Mouse (Mus musculus) heart, postnatal 14 days (tissue): Measurements from ENCODE around the gene Zbtb4. TPM values are rescaled to one million over a fixed set of nuclear protein-coding genes. Genes with fewer than 3 reads are reported as not detected.
"Not testable (repeated sequence)": the region's sequence is repeated elsewhere in the genome, so short reads cannot be mapped to it uniquely, and the experiment has no call there.

ENCODE experiments used
- DNase-seq, 2 experiments: peaks; one replicate each; pipeline ENCODE4 v3.0.0; 2021 to 2022
- intact Hi-C: fragments of 180-260 bp; cut with DNase I; formaldehyde crosslinking; loops from one replicate; pipeline ENCODE4 v1.15.1; 2025
- long read RNA-seq, 2 experiments: library from polyadenylated mRNA; stranded (forward); transcript quantifications; one replicate each; pipeline ENCODE4 v2.0.0; 2021
- total RNA-seq, 2 experiments: library from RNA; stranded (reverse); gene quantifications; 2 replicates each; pipeline ENCODE4 v1.2.3; 2021

The Zbtb4 gene
- 10 to 100 TPM; 36.5 to 43.3 TPM for total RNA-seq
- long read RNA-seq, experiment 1, full-length matches to known transcripts: 2 of 11 reads
- long read RNA-seq, experiment 1, partial matches to known transcripts: 0 of 11 reads
- long read RNA-seq, experiment 1, other reads (novel, unspliced or antisense): 9 of 11 reads
- long read RNA-seq, experiment 2, partial matches to known transcripts: 0 of 8 reads
- long read RNA-seq, experiment 2, other reads (novel, unspliced or antisense): 8 of 8 reads

DNA sequence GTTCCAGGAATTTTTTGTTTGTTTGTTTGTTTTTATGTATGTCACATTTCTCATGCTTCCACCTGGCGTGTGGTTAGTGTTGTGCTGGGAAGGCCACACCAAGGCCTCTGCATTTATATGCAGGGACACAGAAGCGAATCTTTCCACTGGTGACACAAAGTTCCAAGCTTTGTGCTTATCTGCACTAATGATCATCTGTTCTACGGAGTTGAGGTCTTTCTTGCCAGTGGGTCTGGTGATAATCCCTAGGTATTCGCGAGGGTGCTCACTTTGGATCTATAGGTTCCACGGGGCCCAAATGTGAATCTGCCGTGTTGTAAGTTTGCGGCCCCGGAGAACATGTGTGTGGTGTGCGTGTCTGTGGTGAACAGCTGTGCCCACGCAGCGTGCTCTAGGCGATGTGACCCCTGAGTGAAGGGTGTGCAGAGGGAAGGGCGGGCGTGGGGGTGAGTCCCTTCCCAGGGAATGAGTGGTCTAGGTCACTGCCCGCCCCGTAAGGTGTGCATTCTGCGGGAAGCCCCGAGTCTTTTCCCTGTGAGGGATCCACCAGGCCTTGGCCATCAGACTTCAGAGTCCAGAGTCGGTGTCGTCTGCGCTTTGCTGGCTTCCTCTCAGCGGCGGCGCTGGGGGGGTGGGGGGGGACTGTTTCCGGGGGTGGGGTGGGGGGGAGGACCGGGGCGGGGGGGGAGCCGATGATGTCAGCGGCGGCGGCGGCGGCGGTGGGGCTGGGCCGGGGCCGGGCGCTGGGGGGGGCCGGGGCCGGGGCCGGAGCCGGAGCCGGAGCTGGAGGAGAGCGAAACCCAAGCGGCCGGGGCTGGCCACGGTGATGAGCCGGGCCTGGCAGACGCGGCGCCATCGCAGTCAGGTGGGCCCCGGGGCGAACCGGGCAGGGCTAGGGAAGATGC lies at the start of gene Zbtb4:
TSS of gene Zbtb4 (plus strand) at position 692 of the 905 bp plus-strand sequence.
- DNase-seq: peak; percentile 63 to 65
- intact Hi-C loops: loop anchor here (2.0 kb wide), 1 partner anchor 29 kb away; the partner anchor contains the start of gene Chrnb1

DNA sequence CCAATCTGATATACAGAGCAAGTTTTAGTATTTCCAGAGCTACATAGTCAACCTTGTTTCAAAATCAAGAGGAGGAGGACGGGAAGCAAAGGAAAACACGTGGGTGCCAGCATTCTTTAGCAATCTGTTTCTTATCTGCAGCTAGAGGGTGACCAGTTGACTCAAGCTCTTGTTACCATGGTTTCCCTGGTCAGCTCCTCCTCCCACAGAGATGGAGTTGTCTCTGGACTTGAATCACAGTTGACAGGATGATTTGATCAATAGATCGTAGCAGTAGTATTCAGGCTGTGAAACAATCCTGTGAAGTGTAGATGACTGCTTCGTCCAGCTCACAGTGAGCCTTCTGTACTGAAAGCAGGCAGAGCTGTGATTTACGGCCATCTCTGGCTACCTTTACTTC lies 49.8 kb upstream of the Zbtb4 start:
- intact Hi-C loops: loop anchor here (1.0 kb wide), 1 partner anchor 33 kb away; no protein-coding TSS in a partner anchor
- no peak for DNase-seq

DNA sequence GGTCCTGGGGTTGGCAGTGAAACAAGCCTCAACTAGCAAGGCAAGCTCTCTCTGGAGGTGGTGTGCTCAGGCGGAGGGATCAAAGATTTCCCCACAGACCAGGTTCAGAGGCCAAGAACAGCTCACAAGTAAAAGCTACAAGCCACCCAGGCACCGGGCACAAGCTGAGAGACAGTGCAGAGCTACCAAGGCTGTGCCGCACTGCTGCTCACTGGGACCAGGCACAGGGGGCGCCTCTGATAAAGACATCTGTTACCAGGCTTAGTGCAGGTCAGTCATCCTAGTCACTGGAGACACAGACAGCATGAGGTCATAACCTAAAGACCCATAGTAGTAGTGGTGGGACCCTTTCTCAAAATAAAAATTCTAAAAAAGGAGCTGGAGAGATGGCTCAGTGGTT lies 48.8 kb upstream of the Zbtb4 start:
- DNase-seq: no peak
- intact Hi-C loops: no loop called here

DNA sequence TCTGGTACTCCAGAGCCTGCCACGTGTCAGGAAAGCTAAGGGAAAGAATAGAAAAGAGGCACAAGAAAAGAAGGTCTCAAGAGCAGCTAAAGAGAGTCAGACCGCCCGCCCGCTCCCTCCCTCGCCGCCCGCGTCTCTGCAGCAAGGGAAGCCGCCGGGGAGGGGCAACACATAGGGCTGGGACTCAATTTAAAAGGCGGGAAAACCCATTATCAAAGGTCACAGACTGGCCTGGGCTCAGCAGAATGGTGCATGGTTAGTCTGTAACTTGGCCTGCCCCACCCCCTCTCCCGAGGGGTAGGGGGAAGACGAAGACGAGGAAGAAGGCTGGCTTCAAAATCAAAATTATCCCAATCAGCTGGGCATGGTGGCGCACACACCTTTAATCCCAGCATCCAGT lies 47.1 kb upstream of the Zbtb4 start:
- DNase-seq: no peak
- intact Hi-C loops: no loop called here

DNA sequence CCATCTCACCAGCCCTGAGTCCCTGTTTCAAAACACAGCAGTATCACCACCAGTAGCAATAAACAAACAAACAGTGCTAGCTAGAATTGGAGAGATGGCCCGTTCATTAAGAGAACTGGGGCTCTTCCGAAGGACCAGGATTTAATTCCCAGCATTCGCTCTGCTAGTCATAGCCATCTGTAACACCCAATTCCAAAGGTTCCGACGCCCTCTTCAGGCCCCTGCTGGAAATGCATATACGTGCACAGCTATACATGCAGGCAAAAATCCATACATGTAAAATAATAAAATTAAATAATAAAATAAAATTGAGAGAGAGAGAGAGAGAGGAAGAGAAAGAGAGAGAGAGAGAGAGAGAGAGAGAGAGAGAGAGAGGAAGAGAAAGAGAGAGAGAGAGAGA lies 46.3 kb upstream of the Zbtb4 start:
- DNase-seq: no peak
- intact Hi-C loops: no loop called here

DNA sequence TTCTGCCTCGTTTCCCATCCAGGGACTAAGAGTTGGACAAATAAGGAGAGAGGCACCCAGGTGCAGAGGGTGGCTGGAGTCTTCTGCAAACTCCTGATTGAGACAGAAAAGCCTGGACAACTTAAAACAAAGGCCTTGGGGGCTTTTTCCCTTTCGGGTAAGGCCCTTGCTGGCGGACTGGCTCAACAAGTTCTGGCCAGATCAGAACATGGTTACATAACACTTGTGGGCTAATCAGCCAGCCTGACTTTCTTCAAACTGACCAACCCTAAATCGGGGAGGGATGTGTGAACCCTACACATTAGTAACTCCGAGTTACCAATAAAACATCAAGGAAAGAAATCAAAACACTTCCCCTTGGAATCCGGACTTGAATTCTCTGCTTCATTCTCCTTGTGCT lies 44.9 kb upstream of the Zbtb4 start:
- no peak for DNase-seq
- intact Hi-C loops: no loop called here

DNA sequence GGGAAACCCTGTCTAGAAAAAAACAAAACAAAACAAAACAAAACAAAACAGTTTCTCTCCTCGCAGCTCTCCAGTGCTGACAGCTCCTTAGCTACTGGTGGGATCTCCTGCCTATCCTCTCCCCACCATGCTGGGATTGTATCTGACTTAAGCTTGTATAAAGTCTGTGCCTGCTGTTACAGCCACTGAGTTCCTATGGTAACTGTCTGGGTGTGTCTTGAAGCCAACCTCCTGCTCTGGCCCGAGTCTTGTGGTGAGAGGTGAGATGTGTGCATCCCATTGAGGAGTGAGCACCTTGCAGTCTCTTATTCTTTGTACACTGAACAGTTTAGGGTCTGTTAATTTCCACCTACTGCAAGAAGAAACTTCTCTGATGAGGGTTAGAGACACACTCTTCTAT lies 42.6 kb upstream of the Zbtb4 start:
- intact Hi-C loops: no loop called here
- DNase-seq: no peak

DNA sequence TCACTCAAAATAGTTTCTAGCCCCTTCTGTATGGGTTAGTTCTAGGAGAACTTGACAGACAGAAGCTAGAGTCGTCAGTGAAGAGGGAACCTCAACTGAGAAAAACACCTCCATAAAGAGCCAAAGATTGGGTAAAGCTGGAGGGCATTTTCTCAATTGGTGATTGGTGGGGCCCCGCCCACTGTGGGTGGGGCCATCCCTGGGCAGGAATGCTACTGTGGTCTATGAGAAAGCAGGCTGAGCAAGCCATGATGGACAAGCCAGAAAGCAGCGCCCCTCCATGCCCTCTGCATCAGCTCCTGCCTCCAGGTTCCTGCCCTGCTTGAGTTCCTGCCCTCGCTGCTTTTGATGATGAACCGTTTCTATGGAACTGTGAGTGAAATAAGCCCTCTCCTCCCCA lies 39.8 kb upstream of the Zbtb4 start:
- intact Hi-C loops: no loop called here

DNA sequence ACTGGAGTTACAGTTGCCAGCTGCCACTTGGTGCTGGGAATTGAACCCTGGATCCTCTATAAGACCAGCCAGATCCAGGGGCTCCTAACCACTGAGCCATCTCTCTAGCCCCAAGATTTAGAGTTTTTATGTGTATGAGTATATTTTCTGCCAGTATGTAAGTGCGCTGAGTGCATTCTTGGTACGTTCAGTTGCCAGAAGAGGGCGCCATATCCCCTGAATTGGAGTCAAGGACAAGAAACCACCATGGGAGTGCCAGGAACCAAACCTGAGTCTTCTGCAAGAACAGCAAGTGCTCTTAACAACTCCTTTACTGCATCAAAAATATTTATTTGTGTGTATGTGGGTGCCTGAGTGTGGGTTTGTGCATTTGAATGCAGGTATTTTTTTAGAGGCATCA lies 36.6 kb upstream of the Zbtb4 start:
- intact Hi-C loops: no loop called here
- peak; percentile 53 to 72 for DNase-seq

More for the DNA sequence above, 39.8 kb upstream of the Zbtb4 start:
- DNase-seq: no peak

DNA sequence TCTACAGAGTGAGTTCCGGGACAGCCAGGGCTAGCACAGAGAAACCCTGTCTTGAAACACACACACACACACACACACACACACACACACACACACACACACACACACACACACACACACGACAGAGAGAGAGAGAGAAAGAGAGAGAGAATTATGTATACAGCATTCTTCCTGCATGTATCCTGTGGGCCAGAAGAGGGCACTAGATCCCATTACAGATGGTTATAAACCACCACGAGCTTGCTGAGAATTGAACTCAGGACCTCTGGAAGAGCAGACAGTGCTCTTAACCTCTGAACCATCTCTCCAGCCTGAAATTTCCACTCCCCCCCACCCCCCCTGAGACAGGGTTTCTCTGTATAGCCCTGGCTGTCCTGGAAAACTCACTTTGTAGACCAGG lies 34.3 kb upstream of the Zbtb4 start:
- DNase-seq: not testable (repeated sequence)
- intact Hi-C loops: loop anchor here (5.0 kb wide), 1 partner anchor 146 kb away; the partner anchor contains the start of gene Tmem95

DNA sequence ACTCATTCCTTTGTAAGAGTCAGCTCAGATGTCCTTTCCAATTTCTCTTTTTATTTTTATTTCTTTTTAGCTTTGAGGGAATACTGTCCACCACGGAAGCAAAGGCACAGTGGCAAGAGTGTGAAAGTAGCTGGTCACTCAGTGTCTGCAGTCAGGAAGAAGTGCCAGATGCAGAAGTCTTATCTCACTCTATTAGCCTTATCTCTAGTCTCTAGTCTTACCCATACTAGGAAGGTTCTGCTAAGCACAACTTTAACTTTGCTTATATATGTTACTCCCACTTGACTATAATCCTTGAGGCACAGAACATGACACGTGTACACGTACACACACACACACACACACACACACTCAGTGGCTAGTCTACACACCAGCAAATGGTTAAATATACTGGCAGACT lies 14.1 kb upstream of the Zbtb4 start:
- DNase-seq: no peak
- intact Hi-C loops: no loop called here

DNA sequence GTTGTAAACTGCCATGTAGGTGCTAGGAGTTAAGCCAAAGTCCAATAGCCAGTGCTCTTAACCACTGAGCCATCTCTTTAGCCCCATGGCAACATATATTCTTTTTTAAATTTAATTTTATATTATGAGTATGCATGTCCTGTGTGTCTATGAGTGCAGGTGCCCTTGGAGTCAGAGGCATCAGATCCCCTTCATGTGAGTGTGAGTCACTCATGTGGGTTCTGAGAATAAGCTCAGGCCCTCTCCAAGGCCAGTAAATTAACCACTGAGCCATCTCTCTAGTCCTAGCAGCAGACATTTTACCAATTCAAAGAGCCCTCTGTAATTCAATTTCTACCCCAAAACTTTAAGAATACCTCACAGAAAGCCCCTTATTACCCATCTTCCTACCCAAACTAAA lies 13.0 kb upstream of the Zbtb4 start:
- DNase-seq: no peak
- intact Hi-C loops: no loop called here

DNA sequence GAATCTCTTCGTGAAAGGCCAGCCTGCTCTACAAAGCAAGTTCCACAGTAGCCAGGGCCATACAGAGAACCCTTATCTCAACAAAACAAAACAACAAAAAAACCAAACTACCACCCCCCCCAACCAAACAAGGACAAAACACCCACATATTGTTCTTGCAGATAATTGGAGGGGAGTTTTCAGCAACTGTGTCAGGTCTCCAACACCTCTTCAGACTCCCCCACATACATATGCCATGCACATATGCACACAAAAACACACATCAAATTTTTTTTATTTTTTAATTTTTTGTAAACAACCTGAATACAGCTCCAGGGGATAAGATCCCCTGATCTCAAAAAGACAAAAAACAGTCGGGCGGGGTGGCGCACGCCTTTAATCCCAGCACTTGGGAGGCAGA lies 11.5 kb upstream of the Zbtb4 start:
- intact Hi-C loops: loop anchor here (2.0 kb wide), 1 partner anchor 71 kb away; the partner anchor contains the start of gene Senp3
- no peak for DNase-seq

DNA sequence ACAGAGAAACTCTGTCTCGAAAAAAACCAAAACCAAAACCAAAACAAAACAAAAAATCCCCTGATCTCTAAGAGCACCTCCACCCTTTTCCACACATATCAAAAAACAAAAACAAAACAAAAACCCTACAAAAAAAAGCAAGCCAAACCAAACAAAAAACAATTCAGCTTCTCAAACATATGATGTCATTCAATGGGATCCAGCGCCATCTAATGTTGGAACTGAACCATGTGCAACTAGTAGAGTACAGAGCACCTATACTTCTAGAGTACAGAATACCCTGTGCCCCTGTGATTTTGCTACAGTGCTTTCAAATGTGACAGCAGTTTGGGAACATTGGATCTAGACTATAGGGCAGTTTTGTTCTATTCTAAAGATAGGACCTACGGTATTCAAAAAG lies 11.0 kb upstream of the Zbtb4 start:
- intact Hi-C loops: loop anchor here (1.0 to 2.0 kb wide), 2 partner anchors 72 to 99 kb away; partner anchors contain the start of genes Senp3 and Sox15
- peak; percentile 21 to 70 for DNase-seq

DNA sequence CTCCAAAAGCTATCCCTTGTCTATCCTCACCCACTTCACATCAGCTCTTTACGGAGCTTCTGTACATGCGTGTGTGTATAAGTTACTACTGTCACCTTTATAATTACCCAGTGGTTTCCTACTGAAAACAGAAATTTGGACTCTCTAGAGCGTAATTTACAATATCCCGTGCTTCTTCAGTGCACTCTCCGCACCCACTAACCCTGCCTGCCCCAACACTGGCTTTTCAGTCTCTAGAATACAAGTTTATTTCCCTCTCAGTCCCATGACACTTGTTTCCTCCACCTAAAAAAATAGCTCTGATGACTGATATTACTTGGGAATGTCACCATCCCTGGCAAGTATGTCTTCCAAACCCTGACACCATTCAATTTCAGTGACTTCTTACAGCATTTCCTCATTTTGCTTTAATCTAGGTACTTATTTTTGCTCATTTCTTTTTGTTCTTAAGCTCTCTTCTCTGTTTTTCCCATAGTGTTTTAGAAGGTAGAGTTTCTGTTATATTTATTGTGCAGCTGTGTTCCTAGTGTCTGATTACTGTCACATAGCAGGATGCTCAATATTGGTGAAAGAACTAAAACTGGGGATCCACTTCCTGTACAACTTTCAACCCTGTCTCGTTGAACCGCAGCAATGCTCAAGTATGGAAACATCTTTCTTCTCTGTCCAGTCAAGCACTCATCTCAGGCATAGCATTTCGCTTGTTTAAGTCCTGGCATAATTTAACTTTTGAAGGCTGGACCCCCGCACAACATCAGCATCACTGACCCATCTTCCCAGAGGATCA lies 8.2 kb upstream of the Zbtb4 start:
- intact Hi-C loops: loop anchor here (2.0 kb wide), 2 partner anchors 45 to 119 kb away; no protein-coding TSS in a partner anchor
- DNase-seq: no peak

DNA sequence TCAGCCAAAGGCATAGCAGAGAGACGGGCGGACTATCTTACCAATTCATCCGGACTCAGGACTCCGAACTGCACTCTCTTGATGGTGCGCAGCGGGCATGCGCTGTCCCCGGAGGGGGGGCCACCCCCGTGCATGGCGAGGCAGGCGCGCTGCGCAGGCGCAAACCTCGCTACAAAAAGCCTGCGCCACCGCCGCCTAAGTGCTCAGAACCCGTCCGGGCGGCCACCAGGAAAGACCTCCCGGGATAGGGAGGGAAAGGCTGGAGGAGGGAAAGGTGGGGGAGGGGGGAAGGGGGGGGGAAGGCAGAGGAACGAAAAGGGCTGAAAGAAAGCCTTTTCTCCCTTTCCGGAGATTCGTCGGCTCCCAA lies 7.6 kb upstream of the Zbtb4 start:
- intact Hi-C loops: loop anchor here (2.0 kb wide), 1 partner anchor 45 kb away; no protein-coding TSS in a partner anchor
- DNase-seq: peak; percentile 99

DNA sequence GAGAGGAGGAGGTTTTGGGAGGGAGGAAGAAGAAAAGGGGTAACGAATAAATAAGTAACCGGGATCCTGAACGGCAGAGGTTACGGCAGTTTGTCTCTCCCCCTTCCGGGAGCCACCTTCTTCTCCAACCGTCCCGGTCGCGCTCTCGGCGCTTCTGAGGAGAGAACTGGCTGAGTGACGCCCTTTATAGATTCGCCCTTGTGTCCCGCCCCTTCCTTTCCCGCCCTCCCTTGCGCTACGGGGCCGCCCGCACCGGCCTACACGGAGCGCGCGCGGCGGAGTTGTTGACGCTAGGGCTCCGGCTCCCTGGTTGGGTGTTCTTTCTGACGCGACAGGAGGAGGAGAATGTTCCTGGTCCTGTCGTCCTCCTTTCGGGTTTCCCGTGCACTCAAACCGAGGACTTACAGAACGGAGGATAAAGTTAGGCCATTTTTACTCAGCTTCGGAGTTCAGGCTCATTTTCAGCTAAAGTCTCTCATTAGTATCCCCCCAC lies 7.2 kb upstream of the Zbtb4 start, which contains the start of gene Polr2a:
TSS of gene Polr2a (minus strand) at position 160 of the 493 bp plus-strand sequence.
- DNase-seq: peak; percentile 98
- intact Hi-C loops: loop anchor here (2.0 kb wide), 1 partner anchor 44 kb away; no protein-coding TSS in a partner anchor

DNA sequence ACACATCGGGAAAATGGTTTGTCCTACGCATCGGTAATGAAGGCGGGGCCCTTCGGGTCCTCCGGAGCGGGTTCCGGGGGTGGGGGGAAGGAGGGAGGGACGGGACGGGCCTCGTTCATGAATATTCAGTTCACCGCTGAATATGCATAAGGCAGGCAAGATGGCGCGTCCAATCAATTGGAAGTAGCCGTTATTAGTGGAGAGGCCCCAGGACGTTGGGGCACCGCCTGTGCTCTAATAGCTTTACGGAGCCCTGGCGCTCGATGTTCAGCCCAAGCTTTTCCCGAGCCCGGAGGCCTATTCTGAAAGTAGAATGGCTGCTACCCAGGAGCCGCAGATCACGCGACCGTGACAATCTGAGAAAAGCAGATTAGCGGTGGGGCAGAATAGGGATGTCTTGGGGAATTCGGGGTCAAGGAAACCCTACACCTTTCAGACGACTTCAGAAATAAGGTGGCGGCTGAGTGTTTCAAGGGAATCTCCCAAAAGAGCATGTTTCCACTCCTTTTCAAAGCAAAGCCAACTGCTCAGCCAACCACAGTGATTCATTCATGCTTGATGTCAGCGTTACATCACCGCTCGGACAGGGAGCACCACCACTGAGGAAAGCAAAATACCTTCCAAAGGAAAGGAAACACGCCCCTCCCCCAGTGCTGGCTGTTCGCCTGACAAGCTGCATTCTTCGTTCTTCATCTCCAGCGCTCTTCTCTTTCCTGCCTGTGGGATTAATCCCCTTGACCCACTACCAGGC lies 6.6 kb upstream of the Zbtb4 start:
- DNase-seq: peak; percentile 83
- intact Hi-C loops: loop anchor here (2.0 kb wide), 1 partner anchor 44 kb away; no protein-coding TSS in a partner anchor

DNA sequence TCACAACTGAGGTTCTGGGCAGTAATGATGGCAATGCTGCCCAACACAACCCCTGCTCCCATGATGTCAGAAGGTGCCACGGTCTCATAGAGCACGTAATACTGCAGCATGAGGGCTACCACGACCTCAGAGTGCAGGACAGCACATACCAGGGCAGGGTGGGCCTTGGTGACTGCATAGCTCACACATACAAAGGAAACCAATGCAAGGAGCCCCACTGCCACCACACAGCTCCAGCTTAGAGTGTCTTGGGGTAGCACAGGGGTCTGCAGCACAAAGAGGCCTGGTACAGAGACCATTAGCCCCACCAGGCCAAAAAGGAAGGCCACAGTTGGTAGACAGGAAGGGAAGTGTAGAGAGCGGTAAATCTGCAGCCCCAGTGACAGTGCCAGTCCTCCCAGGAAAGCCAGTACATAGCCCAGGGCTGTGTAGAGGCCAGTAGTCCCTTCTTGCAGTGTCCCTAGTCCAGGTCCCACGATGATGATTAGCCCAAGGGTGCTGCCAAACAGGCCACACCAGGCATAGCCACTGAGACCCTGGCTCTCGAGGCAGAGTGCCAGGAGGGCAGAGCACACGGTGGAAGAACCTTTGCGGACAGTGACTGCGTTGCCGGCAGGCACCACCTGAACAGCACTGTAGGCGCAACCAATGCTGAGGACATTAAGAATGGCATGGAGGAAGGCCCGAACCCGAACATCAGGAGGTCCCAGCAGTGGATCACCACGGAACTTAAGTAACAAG lies 5.4 kb upstream of the Zbtb4 start:
- DNase-seq: no peak
- intact Hi-C loops: no loop called here
